Mouse (Mus musculus) intestine, postnatal 0 days (tissue): Measurements from ENCODE around the gene Cks2. TPM values are rescaled to one million over a fixed set of nuclear protein-coding genes. Genes with fewer than 3 reads are reported as not detected.

Experiments
- ATAC-seq: fragments of 200-750 bp; cut with Nextera tagmentation; 2 replicates; pipeline ENCODE4 v1.8.0; 2017; ENCODE audit warnings: mild to moderate bottlenecking, moderate TSS enrichment, moderate library complexity
- H3K27ac ChIP-seq: fragments of 300-500 bp; sonication (generic); 2 replicates; pipeline ENCODE4 v1.5.1; 2014; ENCODE audit warnings: mild to moderate bottlenecking, low read depth, low read length, moderate library complexity
- H3K27me3 ChIP-seq: fragments of 300-500 bp; sonication (generic); replicated peaks from 2 replicates; pipeline ENCODE4 v1.6.1; 2014; ENCODE audit warnings: low read length, mixed read lengths; ENCODE audit not compliant: control insufficient read depth, insufficient read depth
- H3K36me3 ChIP-seq: fragments of 300-500 bp; sonication (generic); 2 replicates; pipeline ENCODE4 v1.6.1; 2014; ENCODE audit warnings: mild to moderate bottlenecking, moderate library complexity; ENCODE audit not compliant: control insufficient read depth, insufficient read depth
- H3K4me1 ChIP-seq: fragments of 300-500 bp; sonication (generic); replicated peaks from 2 replicates; pipeline ENCODE4 v1.6.1; 2014; ENCODE audit warnings: antibody characterized with exemption, low read length, mixed read lengths; ENCODE audit not compliant: control insufficient read depth, insufficient read depth
- H3K4me2 ChIP-seq: fragments of 300-500 bp; sonication (generic); replicated peaks from 2 replicates; pipeline ENCODE4 v1.6.1; 2014; ENCODE audit warnings: low read depth, mild to moderate bottlenecking, moderate library complexity
- H3K4me3 ChIP-seq: fragments of 300-500 bp; sonication (generic); 2 replicates; pipeline ENCODE4 v1.5.1; 2014; ENCODE audit warnings: low read depth, low read length
- H3K9ac ChIP-seq: fragments of 300-500 bp; sonication (generic); 2 replicates; pipeline ENCODE4 v1.6.1; 2014; ENCODE audit warnings: mild to moderate bottlenecking, low read depth, low read length
- H3K9me3 ChIP-seq: fragments of 300-500 bp; sonication (generic); 2 replicates; pipeline ENCODE4 v1.6.1; 2016; ENCODE audit warnings: mixed run types; ENCODE audit not compliant: control insufficient read depth
- CTCF ChIP-seq: sonication (generic); IDR thresholded peaks from 2 replicates; pipeline ENCODE4 v1.5.1; 2016; ENCODE audit warnings: low read depth, mild to moderate bottlenecking, control low read depth, antibody characterized with exemption, moderate library complexity
- WGBS: fragments of 180-500 bp; shearing (Covaris S2); extraction: QIAGEN DNeasy Blood & Tissue Kit; methylation state at CpG from one replicate; pipeline ENCODE4 v1.1.7; 2014; 5-methylcytosine and 5-hydroxymethylcytosine counted together
- polyA plus RNA-seq: library from polyadenylated mRNA; unstranded; fragments of >200 nt; fragmentation: Nextera tagmentation; extraction: Ambion mirVana; gene quantifications from 2 replicates; pipeline ENCODE4 v1.2.1, GENCODE M21; 2015

Gene Cks2
- polyA plus RNA-seq, 1 experiment from 2014 or later, result 119 TPM

- H3K4me1 ChIP-seq, result peaks cover 4% of the 10 kb centered on the region; the same call in 1 of the 2 replicates
- H3K9ac ChIP-seq, result no peak overlapping the region
- H3K4me3 ChIP-seq, result no peak overlapping the region
- H3K27ac ChIP-seq, result no peak overlapping the region
- 50% methylated on average over 4 of the region's 4 CpGs for WGBS
- ATAC-seq, result no peak
- no peak for TF ChIP-seq CTCF
- no peaks in the 10 kb centered on the region for H3K36me3 ChIP-seq
- H3K9me3 ChIP-seq, result no peaks in the 10 kb centered on the region
- H3K27me3 ChIP-seq, result no peaks in the 10 kb centered on the region
- peak overlapping the region; percentile 54 for H3K4me2 ChIP-seq
Observed at GRCm38 (mm10) chr13:51603894-51604244, 41.2 kb upstream of the Cks2 start.

- Histone ChIP-seq H3K9ac (no peak overlapping the region), H3K36me3 (no peaks in the 10 kb centered on the region), H3K27me3 (no peaks in the 10 kb centered on the region), H3K27ac (no peak overlapping the region), H3K9me3 (no peaks in the 10 kb centered on the region), H3K4me2 (no peak overlapping the region), H3K4me1 (no peaks in the 10 kb centered on the region), H3K4me3 (no peak overlapping the region)
- ATAC-seq, result no peak
- 0 out of 2 replicates have a peak, but pooled peaks have one; percentile 19 for TF ChIP-seq CTCF
- 93% methylated on average over 6 of the region's 7 CpGs for whole genome bisulfite sequencing
Observed at GRCm38 (mm10) chr13:51609231-51609630, 35.8 kb upstream of the Cks2 start.

- Histone ChIP-seq H3K9ac (no peak overlapping the region), H3K27ac (no peak overlapping the region), H3K27me3 (no peaks in the 10 kb centered on the region), H3K36me3 (no peaks in the 10 kb centered on the region), H3K4me3 (no peak overlapping the region), H3K9me3 (no peaks in the 10 kb centered on the region), H3K4me2 (no peak overlapping the region), H3K4me1 (no peaks in the 10 kb centered on the region)
- no peak for TF ChIP-seq CTCF
- WGBS, result 17% methylated on average over 9 of the region's 9 CpGs
- ATAC-seq, result no peak
Observed at GRCm38 (mm10) chr13:51611060-51611459, 34.0 kb upstream of the Cks2 start.

DNA sequence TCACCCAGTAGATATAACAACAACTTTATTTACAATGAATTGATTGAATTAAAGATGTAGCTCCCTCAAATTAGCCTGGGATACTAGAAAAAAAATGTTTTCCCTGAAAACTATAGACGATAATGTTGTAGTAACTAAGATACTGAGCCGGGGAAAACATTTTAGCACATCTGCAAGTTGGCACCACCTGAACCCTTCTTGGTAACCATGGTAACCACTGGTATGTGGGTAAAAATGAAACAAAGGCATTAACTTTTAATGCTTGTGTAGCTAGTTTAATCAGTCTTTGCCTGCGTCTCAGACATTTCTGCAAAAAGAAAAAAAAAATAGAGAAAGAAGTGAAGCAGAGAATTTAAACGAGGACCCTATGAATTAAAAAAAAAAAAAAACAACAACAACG is 33.5 kb upstream of the Cks2 start:
- WGBS, result 57% methylated on average over 5 of the region's 5 CpGs
- Histone ChIP-seq H3K4me3 (no peak overlapping the region), H3K36me3 (no peaks in the 10 kb centered on the region), H3K4me1 (no peaks in the 10 kb centered on the region), H3K4me2 (no peak overlapping the region), H3K27me3 (no peaks in the 10 kb centered on the region), H3K9me3 (no peaks in the 10 kb centered on the region), H3K27ac (no peak overlapping the region), H3K9ac (no peak overlapping the region)
- TF ChIP-seq CTCF, result no peak
- no peak for ATAC-seq

DNA sequence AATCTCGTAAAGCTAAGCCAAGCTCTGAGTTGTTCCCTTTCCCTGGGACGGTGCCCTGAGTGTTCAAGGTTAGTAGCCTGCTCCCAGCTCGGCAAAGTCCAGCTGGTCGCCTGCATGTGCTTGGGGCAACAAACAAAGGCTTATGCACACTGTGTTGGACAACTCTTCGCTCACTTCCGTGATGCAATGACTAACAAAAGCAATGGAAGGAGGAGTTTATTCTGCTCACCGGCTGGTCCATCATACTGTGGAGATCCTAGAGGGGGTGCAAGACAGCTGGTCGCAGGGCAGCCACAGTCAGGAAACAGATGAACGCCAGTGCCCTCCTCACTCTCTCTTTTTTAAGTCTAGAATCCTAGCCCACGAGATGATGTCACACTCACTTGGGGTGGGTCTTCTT is 29.2 kb upstream of the Cks2 start:
- Histone ChIP-seq H3K9me3 (no peaks in the 10 kb centered on the region), H3K4me3 (no peak overlapping the region), H3K9ac (no peak overlapping the region), H3K27ac (no peak overlapping the region), H3K4me2 (no peak overlapping the region), H3K27me3 (no peaks in the 10 kb centered on the region), H3K4me1 (no peaks in the 10 kb centered on the region), H3K36me3 (no peaks in the 10 kb centered on the region)
- no peak for TF ChIP-seq CTCF
- no peak for ATAC-seq
- WGBS, result 53% methylated on average over 10 of the region's 10 CpGs

- Histone ChIP-seq H3K27me3 (no peaks in the 10 kb centered on the region), H3K9me3 (no peaks in the 10 kb centered on the region), H3K4me2 (no peak overlapping the region), H3K4me3 (no peak overlapping the region), H3K36me3 (no peaks in the 10 kb centered on the region), H3K27ac (no peak overlapping the region), H3K9ac (no peak overlapping the region), H3K4me1 (no peaks in the 10 kb centered on the region)
- no peak for TF ChIP-seq CTCF
- WGBS, result 23% methylated on average over 12 of the region's 12 CpGs
- ATAC-seq, result no peak
Observed at GRCm38 (mm10) chr13:51616417-51617044, 28.5 kb upstream of the Cks2 start.

DNA sequence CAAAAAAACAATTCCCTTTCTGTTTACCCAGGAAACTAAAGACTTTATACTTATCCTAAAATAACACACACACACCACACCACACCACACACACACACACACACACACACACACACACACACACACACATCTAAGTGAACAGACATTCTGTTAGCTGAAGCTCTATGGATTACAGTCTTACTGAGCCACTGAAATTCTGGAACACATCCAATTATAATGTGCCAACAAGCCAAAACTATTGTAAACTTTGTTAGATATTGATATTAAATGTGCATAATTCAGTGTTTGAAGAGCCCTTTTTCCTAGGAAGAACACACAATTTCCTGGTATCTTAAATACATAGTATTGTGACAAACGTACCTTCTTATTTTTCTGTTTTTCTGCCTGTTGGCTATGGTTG is 27.7 kb upstream of the Cks2 start:
- no peak overlapping the region for H3K9ac ChIP-seq
- no peaks in the 10 kb centered on the region for H3K27me3 ChIP-seq
- no peak overlapping the region for H3K4me2 ChIP-seq
- no peak overlapping the region for H3K4me3 ChIP-seq
- H3K27ac ChIP-seq, result no peak overlapping the region
- H3K4me1 ChIP-seq, result no peaks in the 10 kb centered on the region
- H3K36me3 ChIP-seq, result no peaks in the 10 kb centered on the region
- TF ChIP-seq CTCF, result no peak
- H3K9me3 ChIP-seq, result no peaks in the 10 kb centered on the region
- 43% methylated on average over 1 of the region's 1 CpGs for WGBS
- ATAC-seq, result no peak
